ENCODE assay signal across 8 mouse cellular contexts in genomic region chr4:143278429-143278871, GRCm38 (mm10). TPM values are rescaled to one million over a fixed set of nuclear protein-coding genes. Genes with fewer than 3 reads are reported as not detected.
DNase-seq lines count a peak whose midpoint lies in the region; ATAC-seq and TF ChIP-seq lines count a peak whose summit lies in the region.

No protein-coding gene starts in this region.

- H3K4me2 ChIP-seq in embryonic facial prominence, embryonic 12.5 days (replicated peaks) = peak overlapping the region; percentile 23

- TF ChIP-seq POLR2A in cerebellum, adult 2 months (IDR thresholded peaks at IDR 0.05; ENCODE audit: borderline replicate concordance, insufficient read depth, low read length) = no peak

- ATAC-seq in embryonic facial prominence, embryonic 12.5 days (ENCODE audit: insufficient number of reproducible peaks, insufficient read depth, low FRiP score, low TSS enrichment) = peak; percentile 69

- peak overlapping the region; percentile 80; the same call in 1 of the 2 replicates for H3K27ac ChIP-seq in embryonic facial prominence, embryonic 12.5 days
- no peak overlapping the region for H3K27ac ChIP-seq in cerebellum, adult 2 months (ENCODE audit: insufficient read depth, low read length)

- H3K9me3 ChIP-seq in embryonic facial prominence, embryonic 12.5 days = no peaks in the 10 kb centered on the region

- no peaks in the 10 kb centered on the region for H3K27me3 ChIP-seq in embryonic facial prominence, embryonic 12.5 days
- H3K27me3 ChIP-seq in cerebellum, adult 2 months (ENCODE audit: control insufficient read depth, insufficient read depth, low read length) = no peaks in the 10 kb centered on the region; the same call in 1 of the 2 replicates

- no peaks in the 10 kb centered on the region; the same call in 1 of the 2 replicates for H3K36me3 ChIP-seq in embryonic facial prominence, embryonic 12.5 days

- H3K4me1 ChIP-seq in embryonic facial prominence, embryonic 12.5 days = peaks cover 15% of the 10 kb centered on the region; the same call in 1 of the 2 replicates
- peaks cover 4% of the 10 kb centered on the region for H3K4me1 ChIP-seq in cerebellum, adult 2 months (ENCODE audit: control insufficient read depth, insufficient read depth, low read length)

- no peak overlapping the region for H3K9ac ChIP-seq in embryonic facial prominence, embryonic 12.5 days

- WGBS in embryonic facial prominence, embryonic 12.5 days = 17% methylated on average over 14 of the region's 14 CpGs
- 2% methylated on average over 14 of the region's 14 CpGs for WGBS in cerebellum, adult 2 months

- TF ChIP-seq CTCF in cerebellum, adult 2 months (IDR thresholded peaks at IDR 0.05; ENCODE audit: borderline replicate concordance, insufficient read depth, low read depth, low read length) = no peak

- DNase-seq in adrenal gland, adult (ENCODE audit: inconsistent age in 2 of 2, low spot score in 1 of 2) = peak; percentile 32 to 64
- DNase-seq in adrenal gland, postnatal 4 days (ENCODE audit: low spot score in 2 of 2) = no peak
- peak; percentile 79 for DNase-seq in gonadal fat pad, adult 2 months (ENCODE audit: low read depth)
- peak; percentile 28 for DNase-seq in layer of hippocampus, adult 11-12 months (ENCODE audit: low spot score)
- peak; percentile 64 for DNase-seq in lung, postnatal 25 days (ENCODE audit: low spot score)
- DNase-seq in right cerebral cortex, postnatal 36 days (ENCODE audit: low spot score in 2 of 2) = peak; percentile 39 to 50
- DNase-seq in cerebellum, adult 2 months = no peak

- no peak overlapping the region for H3K4me3 ChIP-seq in embryonic facial prominence, embryonic 12.5 days
- H3K4me3 ChIP-seq in cerebellum, adult 2 months (replicated peaks; ENCODE audit: insufficient read depth, low read depth, low read length) = no peak overlapping the region

RNA-seq across cellular contexts. Expression of gene Pdpn, which starts 20.9 kb away (rescaled TPM):
- total RNA-seq in adrenal gland, postnatal 4 days (2021) = 10 to 100 TPM; 11.1 to 14.8 TPM
- 37.1 and 39.0 TPM in 2 replicates for polyA plus RNA-seq in embryonic facial prominence, embryonic 12.5 days (2016; fragmentation: Nextera tagmentation; extraction: Ambion mirVana)
- 18.6 and 18.8 TPM in 2 replicates for polyA plus RNA-seq in gonadal fat pad, adult 2 months (2012; rRNA removed)
- 7.7 and 8.4 TPM in 2 replicates for polyA plus RNA-seq in cerebellum, adult 2 months (2012; rRNA removed)

Comparison
In these comparisons a context has a peak if more than half of its experiments do, and no peak if none do; other contexts are left out.
1. DNase-seq: peak in adrenal gland, adult (2 of 2), gonadal fat pad, adult 2 months (single experiment), layer of hippocampus, adult 11-12 months (single experiment), lung, postnatal 25 days (single experiment) and right cerebral cortex, postnatal 36 days (2 of 2); none in adrenal gland, postnatal 4 days (0 of 2) and cerebellum, adult 2 months (0 of 2).